Mouse (Mus musculus) liver, embryonic 15.5 days (tissue): ENCODE data around the gene Abcc5. TPM values are rescaled to one million over a fixed set of nuclear protein-coding genes. Genes with fewer than 3 reads are reported as not detected.

Experiments used
- ATAC-seq: fragments of 200-750 bp; cut with Nextera tagmentation; 2 replicates; pipeline ENCODE4 v1.8.0; 2017; ENCODE audit warnings: moderate number of reproducible peaks, mild to moderate bottlenecking, moderate library complexity; ENCODE audit not compliant: insufficient read depth
- H3K27ac ChIP-seq: fragments of 300-500 bp; sonication (generic); replicated peaks from 2 replicates; pipeline ENCODE4 v1.5.1; 2015; ENCODE audit warnings: mild to moderate bottlenecking, inconsistent platforms
- H3K27me3 ChIP-seq: fragments of 300-500 bp; sonication (generic); 2 replicates; pipeline ENCODE4 v1.6.1; 2015; ENCODE audit warnings: mild to moderate bottlenecking, inconsistent platforms
- H3K36me3 ChIP-seq: fragments of 300-500 bp; sonication (generic); replicated peaks from 2 replicates; pipeline ENCODE4 v1.6.1; 2015; ENCODE audit warnings: moderate library complexity, mild to moderate bottlenecking, inconsistent platforms
- H3K4me1 ChIP-seq: fragments of 300-500 bp; sonication (generic); replicated peaks from 2 replicates; pipeline ENCODE4 v1.6.1; 2015; ENCODE audit warnings: inconsistent platforms
- H3K4me2 ChIP-seq: fragments of 300-500 bp; sonication (generic); 2 replicates; pipeline ENCODE4 v1.6.1; 2015; ENCODE audit warnings: moderate library complexity, mild to moderate bottlenecking, inconsistent platforms
- H3K4me3 ChIP-seq: fragments of 300-500 bp; sonication (generic); replicated peaks from 2 replicates; pipeline ENCODE4 v1.5.1; 2015; ENCODE audit warnings: mild to moderate bottlenecking, inconsistent platforms
- H3K9ac ChIP-seq: fragments of 300-500 bp; sonication (generic); 2 replicates; pipeline ENCODE4 v1.6.1; 2015; ENCODE audit warnings: moderate library complexity, mild to moderate bottlenecking, inconsistent platforms
- H3K9me3 ChIP-seq: fragments of 300-500 bp; sonication (generic); replicated peaks from 2 replicates; pipeline ENCODE4 v1.6.1; 2016; ENCODE audit warnings: inconsistent platforms
- WGBS: fragments of 180-500 bp; shearing (Covaris S2); methylation state at CpG from one replicate; pipeline ENCODE4 v1.1.7; 2015; ENCODE audit warnings: mixed read lengths; ENCODE audit not compliant: insufficient replicate concordance; 5-methylcytosine and 5-hydroxymethylcytosine counted together
- polyA plus RNA-seq: library from polyadenylated mRNA; unstranded; fragments of >200 nt; fragmentation: Nextera tagmentation; extraction: Ambion mirVana; gene quantifications from 2 replicates; pipeline ENCODE4 v1.2.1, GENCODE M21; 2015

Gene Abcc5
- polyA plus RNA-seq, 1 experiment from 2014 or later, result 17.2 TPM

GRCm38 (mm10) chr16:20315266-20315665 is 110.9 kb downstream of the Abcc5 start:
- Histone ChIP-seq H3K4me3 (no peak overlapping the region), H3K9me3 (no peaks in the 10 kb centered on the region), H3K4me1 (no peaks in the 10 kb centered on the region), H3K36me3 (no peaks in the 10 kb centered on the region), H3K4me2 (no peak overlapping the region), H3K9ac (no peak overlapping the region), H3K27me3 (no peaks in the 10 kb centered on the region), H3K27ac (no peak overlapping the region)
- no peak for ATAC-seq
- WGBS, result 60% methylated on average over 4 of the region's 4 CpGs

DNA sequence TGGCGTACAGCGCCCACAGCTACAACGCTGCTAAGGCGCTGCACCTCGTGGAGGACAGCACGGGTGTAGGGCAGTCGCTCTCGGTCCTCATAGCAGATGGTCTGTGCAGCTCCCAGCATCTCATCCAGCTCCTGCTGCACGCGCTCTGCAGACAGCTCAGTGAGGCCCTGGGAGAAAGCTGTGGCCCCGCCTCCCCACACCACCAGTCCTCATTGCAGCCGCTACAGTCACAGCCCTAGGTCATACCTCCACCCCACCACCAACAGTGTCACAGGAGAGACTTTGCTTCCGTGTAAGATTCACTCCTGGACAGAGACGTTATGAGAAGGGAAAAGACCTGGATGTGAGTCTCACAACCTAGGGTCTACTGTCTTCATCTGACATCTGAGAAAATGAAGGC is 113.9 kb downstream of the Abcc5 start:
- H3K36me3 ChIP-seq, result no peaks in the 10 kb centered on the region
- ATAC-seq, result no peak
- H3K4me1 ChIP-seq, result no peaks in the 10 kb centered on the region
- no peak overlapping the region for H3K9ac ChIP-seq
- no peaks in the 10 kb centered on the region for H3K27me3 ChIP-seq
- no peak overlapping the region for H3K4me3 ChIP-seq
- no peaks in the 10 kb centered on the region for H3K9me3 ChIP-seq
- no peak overlapping the region for H3K4me2 ChIP-seq
- H3K27ac ChIP-seq, result no peak overlapping the region
- 68% methylated on average over 14 of the region's 14 CpGs for WGBS

- Histone ChIP-seq H3K27ac (peak within 1 kb of the TSS; percentile 58), H3K4me2 (peak within 1 kb of the TSS; percentile 75), H3K27me3 (no peaks in the 10 kb centered on the region), H3K9me3 (no peaks in the 10 kb centered on the region), H3K4me3 (peak within 1 kb of the TSS; percentile 80), H3K36me3 (peaks cover 10% of the 10 kb centered on the region), H3K4me1 (peaks cover 24% of the 10 kb centered on the region), H3K9ac (peak within 1 kb of the TSS; percentile 75)
- peak; percentile 91 for ATAC-seq
- WGBS, result under 1% methylated on average over 52 of the region's 52 CpGs
Measured at GRCm38 (mm10) chr16:20301770-20302649, 124.2 kb downstream of the Abcc5 start, which contains the start of gene Parl. Gene Parl, minus strand, starts transcription at chr16:20302387.

DNA sequence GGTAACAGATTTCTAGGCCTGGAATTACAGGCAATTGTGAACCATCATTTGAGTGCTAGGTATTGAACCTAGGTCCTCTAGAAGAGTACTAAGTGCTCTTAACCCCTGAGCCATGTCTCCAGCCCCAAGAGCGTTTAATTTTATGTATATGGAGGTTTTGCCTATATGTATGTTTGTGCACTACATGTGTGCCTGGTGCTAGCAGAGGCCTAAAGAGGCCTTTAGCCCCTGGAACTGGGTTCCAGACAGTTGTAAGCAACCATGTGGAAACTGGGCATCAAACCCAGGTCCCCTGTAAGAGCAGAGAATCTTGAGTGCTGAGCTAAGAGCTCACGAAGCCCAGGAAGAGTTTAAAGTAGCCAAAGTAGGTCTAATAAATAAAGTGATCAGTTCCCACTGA is 126.1 kb downstream of the Abcc5 start:
- Histone ChIP-seq H3K9me3 (no peaks in the 10 kb centered on the region), H3K27ac (no peak overlapping the region), H3K4me2 (no peak overlapping the region), H3K27me3 (no peaks in the 10 kb centered on the region), H3K4me1 (peaks cover 24% of the 10 kb centered on the region), H3K4me3 (no peak overlapping the region), H3K36me3 (peaks cover 25% of the 10 kb centered on the region), H3K9ac (no peak overlapping the region)
- ATAC-seq, result no peak
- 82% methylated on average over 2 of the region's 2 CpGs for WGBS

Other genes with a start within 250 kb of the Abcc5 start
- gene Map6d1, start 185.0 kb downstream of the Abcc5 start, polyA plus RNA-seq, result 0.03 TPM in 1 of 2 replicates, not detected in the other
- 35.4 and 37.5 TPM in 2 replicates for gene Parl, start 124.0 kb downstream of the Abcc5 start, polyA plus RNA-seq
- 0.03 TPM in 1 of 2 replicates, not detected in the other for gene Cyp2ab1, start 101.0 kb downstream of the Abcc5 start, polyA plus RNA-seq
- 44.1 and 48.7 TPM in 2 replicates for gene Eif2b5, start 72.4 kb upstream of the Abcc5 start, polyA plus RNA-seq
- 3.8 and 4.8 TPM in 2 replicates for gene Dvl3, start 90.6 kb upstream of the Abcc5 start, polyA plus RNA-seq
- gene Ap2m1, start 109.1 kb upstream of the Abcc5 start, polyA plus RNA-seq, result 386 and 395 TPM in 2 replicates
- gene Abcf3, start 122.2 kb upstream of the Abcc5 start, polyA plus RNA-seq, result 24.6 and 28.4 TPM in 2 replicates
- gene Vwa5b2, start 163.1 kb upstream of the Abcc5 start, polyA plus RNA-seq, result 0.21 and 0.33 TPM in 2 replicates
- 16.0 and 16.2 TPM in 2 replicates for gene Eef1akmt4, start 185.2 kb upstream of the Abcc5 start, polyA plus RNA-seq
- gene Gm49333, start 185.2 kb upstream of the Abcc5 start, polyA plus RNA-seq, result 0.08 TPM in 1 of 2 replicates, not detected in the other
- 20.7 and 22.9 TPM in 2 replicates for gene Alg3, start 185.3 kb upstream of the Abcc5 start, polyA plus RNA-seq
- gene Camk2n2, start 194.9 kb upstream of the Abcc5 start, polyA plus RNA-seq, result 0.10 and 0.12 TPM in 2 replicates
- gene Ece2, start 203.4 kb upstream of the Abcc5 start, polyA plus RNA-seq, result 0.10 TPM in 1 of 2 replicates, not detected in the other
- 164 and 171 TPM in 2 replicates for gene Psmd2, start 225.3 kb upstream of the Abcc5 start, polyA plus RNA-seq
- 86.2 and 98.5 TPM in 2 replicates for gene Eif4g1, start 241.9 kb upstream of the Abcc5 start, polyA plus RNA-seq